ENCODE assay signal across 8 mouse cellular contexts in the genomic region with DNA sequence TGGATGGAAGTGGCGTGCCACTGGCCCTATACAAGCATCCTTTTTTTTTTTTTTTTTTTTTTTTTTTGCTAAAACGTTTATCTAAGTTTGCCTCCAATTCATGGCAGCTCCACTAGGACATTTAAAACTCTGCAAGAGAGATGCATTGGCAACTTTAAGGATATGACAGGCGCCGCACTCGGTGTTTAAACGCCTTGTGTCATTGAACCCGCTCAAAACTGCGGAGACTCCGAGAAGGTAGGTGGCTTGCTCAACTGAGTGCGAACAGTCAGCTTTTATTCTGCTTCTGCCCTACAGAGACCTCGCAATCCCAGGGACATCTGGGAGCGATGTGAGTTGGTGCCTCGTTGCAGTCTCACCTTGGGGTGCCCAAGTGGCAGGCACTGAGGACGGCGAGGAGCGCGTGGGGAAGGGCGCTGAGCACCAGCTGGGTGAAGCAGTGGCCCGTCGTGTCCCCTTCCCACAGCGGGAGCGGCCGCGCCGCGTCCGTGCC. TPM values are rescaled to one million over a fixed set of nuclear protein-coding genes. Genes with fewer than 3 reads are reported as not detected.
A peak's percentile ranks its signal among the peaks of the same experiment; 100 is the strongest.
DNase-seq lines count a peak whose midpoint lies in the region; ATAC-seq and TF ChIP-seq lines count a peak whose summit lies in the region.

No protein-coding gene starts in this region.

- H3K4me2 ChIP-seq in liver, embryonic 11.5 days, result peak overlapping the region; percentile 93

- 9% methylated on average over 27 of the region's 27 CpGs for WGBS in thymus, adult 2 months
- 4% methylated on average over 27 of the region's 27 CpGs for WGBS in liver, embryonic 11.5 days

- H3K9me3 ChIP-seq in liver, embryonic 11.5 days (ENCODE audit: control insufficient read depth, low read length), result no peaks in the 10 kb centered on the region

- TF ChIP-seq POLR2A in thymus, adult 2 months (IDR thresholded peaks at IDR 0.05; ENCODE audit: control insufficient read depth, extremely low read depth, insufficient read depth, low read length, poor library complexity), result no peak

- 0 out of 2 replicates have a peak, but pooled peaks cover 2% of the 10 kb centered on the region for H3K4me1 ChIP-seq in thymus, adult 2 months (replicated peaks; ENCODE audit: control insufficient read depth, insufficient read depth, low read length)
- H3K4me1 ChIP-seq in liver, embryonic 11.5 days (replicated peaks; ENCODE audit: control insufficient read depth, insufficient read depth, low read length), result 0 out of 2 replicates have a peak, but pooled peaks cover 4% of the 10 kb centered on the region

- peak overlapping the region; percentile 95 for H3K27ac ChIP-seq in gastrocnemius, adult 2 months
- peak overlapping the region; percentile 54 for H3K27ac ChIP-seq in thymus, adult 2 months (ENCODE audit: control insufficient read depth, insufficient read depth, low read length)
- H3K27ac ChIP-seq in liver, embryonic 11.5 days (ENCODE audit: low read depth, low read length), result peak overlapping the region; percentile 97

- peak overlapping the region; percentile 72 for H3K4me3 ChIP-seq in gastrocnemius, adult 2 months
- peak overlapping the region; percentile 83 for H3K4me3 ChIP-seq in thymus, adult 2 months (ENCODE audit: control insufficient read depth, insufficient read depth, low read length)
- peak overlapping the region; percentile 78 for H3K4me3 ChIP-seq in liver, embryonic 11.5 days (ENCODE audit: low read depth, low read length)

- H3K36me3 ChIP-seq in thymus, adult 2 months (ENCODE audit: control insufficient read depth, insufficient read depth, low read length), result no peaks in the 10 kb centered on the region
- H3K36me3 ChIP-seq in liver, embryonic 11.5 days (ENCODE audit: control insufficient read depth, insufficient read depth, low read length), result no peaks in the 10 kb centered on the region

- no peak for TF ChIP-seq CTCF in gastrocnemius, adult 2 months (IDR thresholded peaks at IDR 0.05)
- TF ChIP-seq CTCF in thymus, adult 2 months (IDR thresholded peaks at IDR 0.05; ENCODE audit: borderline replicate concordance, control insufficient read depth, extremely low read depth, insufficient read depth, low read length, poor library complexity), result no peak

- H3K9ac ChIP-seq in liver, embryonic 11.5 days (ENCODE audit: low read depth, low read length), result peak overlapping the region; percentile 87

- DNase-seq in gastrocnemius, adult 2 months, result no peak
- DNase-seq in gastrocnemius, postnatal 36 days, result no peak
- no peak for DNase-seq in thymus, adult 2 months
- DNase-seq in thymus, postnatal 10 days (ENCODE audit: low spot score in 2 of 2), result no peak
- no peak for DNase-seq in liver, embryonic 11.5 days (ENCODE audit: low spot score)
- DNase-seq in adrenal gland, adult 2 months, result no peak
- DNase-seq in ovary, postnatal 10 days (ENCODE audit: low spot score), result no peak
- no peak for DNase-seq in gastrocnemius, postnatal 25 days

- intact Hi-C loops in gastrocnemius, adult 2 months (cut with DNase I), result no loop called here
- intact Hi-C loops in gastrocnemius, postnatal 36 days (cut with DNase I), result loop anchor here (5.0 kb wide), 1 partner anchor 60 kb away; no protein-coding TSS in a partner anchor

- no peaks in the 10 kb centered on the region for H3K27me3 ChIP-seq in thymus, adult 2 months (ENCODE audit: control insufficient read depth, insufficient read depth, low read length)
- no peaks in the 10 kb centered on the region for H3K27me3 ChIP-seq in liver, embryonic 11.5 days (replicated peaks; ENCODE audit: control insufficient read depth, insufficient read depth, low read length)

- no peak for ATAC-seq in liver, embryonic 11.5 days (replicated peaks; ENCODE audit: low FRiP score)

RNA-seq across cellular contexts. Expression of a gene that starts 0.7 kb away (rescaled TPM):
- total RNA-seq in gastrocnemius, adult 2 months (2021), result 1 to 10 TPM; 2.4 to 2.9 TPM
- total RNA-seq in gastrocnemius, postnatal 36 days (2021), result 1 to 10 TPM; 2.2 to 2.5 TPM
- polyA plus RNA-seq in thymus, adult 2 months (2012; rRNA removed), result 31.8 and 33.4 TPM in 2 replicates
- polyA plus RNA-seq in liver, embryonic 11.5 days (2014; fragmentation: Nextera tagmentation; extraction: Ambion mirVana), result 3.9 and 4.4 TPM in 2 replicates
- 1 to 10 TPM; 7.3 to 7.4 TPM for total RNA-seq in adrenal gland, adult 2 months (2021)
- 35.4 and 36.4 TPM in 2 replicates for polyA plus RNA-seq in adrenal gland, adult 2 months (2012; rRNA removed)
- total RNA-seq in gastrocnemius, postnatal 25 days (2021), result 1 to 10 TPM; 2.7 to 2.8 TPM

RNA-seq across cellular contexts. Expression of a gene that starts 30.2 kb away (rescaled TPM):
- total RNA-seq in gastrocnemius, adult 2 months (2021), result not detected
- under 1 TPM in 1 of 2 experiments, not detected in 1; 0.49 TPM for total RNA-seq in gastrocnemius, postnatal 36 days (2021)
- 8.5 and 11.3 TPM in 2 replicates for polyA plus RNA-seq in thymus, adult 2 months (2012; rRNA removed)
- polyA plus RNA-seq in liver, embryonic 11.5 days (2014; fragmentation: Nextera tagmentation; extraction: Ambion mirVana), result 0.11 and 0.23 TPM in 2 replicates
- under 1 TPM in 1 of 2 experiments, not detected in 1; 0.29 TPM for total RNA-seq in adrenal gland, adult 2 months (2021)
- polyA plus RNA-seq in adrenal gland, adult 2 months (2012; rRNA removed), result 0.22 and 0.62 TPM in 2 replicates
- under 1 TPM in 1 of 2 experiments, not detected in 1; 0.21 TPM for total RNA-seq in gastrocnemius, postnatal 25 days (2021)

RNA-seq across cellular contexts. Expression of a gene that starts 44.6 kb away (rescaled TPM):
- total RNA-seq in gastrocnemius, adult 2 months (2021), result 10 to 100 TPM; 37.2 to 43.8 TPM
- total RNA-seq in gastrocnemius, postnatal 36 days (2021), result 10 to 100 TPM; 35.4 to 43.6 TPM
- polyA plus RNA-seq in thymus, adult 2 months (2012; rRNA removed), result 98.7 and 106 TPM in 2 replicates
- 26.4 and 29.3 TPM in 2 replicates for polyA plus RNA-seq in liver, embryonic 11.5 days (2014; fragmentation: Nextera tagmentation; extraction: Ambion mirVana)
- total RNA-seq in adrenal gland, adult 2 months (2021), result 10 to 100 TPM; 44.8 to 51.4 TPM
- polyA plus RNA-seq in adrenal gland, adult 2 months (2012; rRNA removed), result 85.3 and 98.6 TPM in 2 replicates
- total RNA-seq in gastrocnemius, postnatal 25 days (2021), result 10 to 100 TPM; 31.7 to 39.1 TPM

RNA-seq across cellular contexts. Expression of a gene that starts 56.1 kb away (rescaled TPM):
- 10 to 100 TPM; 14.1 to 17.4 TPM for total RNA-seq in gastrocnemius, adult 2 months (2021)
- total RNA-seq in gastrocnemius, postnatal 36 days (2021), result 10 to 100 TPM; 10.2 to 11.6 TPM
- 18.3 and 20.7 TPM in 2 replicates for polyA plus RNA-seq in thymus, adult 2 months (2012; rRNA removed)
- 5.7 and 6.3 TPM in 2 replicates for polyA plus RNA-seq in liver, embryonic 11.5 days (2014; fragmentation: Nextera tagmentation; extraction: Ambion mirVana)
- total RNA-seq in adrenal gland, adult 2 months (2021), result 10 to 100 TPM; 22.0 to 28.5 TPM
- 9.3 TPM in 2 replicates for polyA plus RNA-seq in adrenal gland, adult 2 months (2012; rRNA removed)
- total RNA-seq in gastrocnemius, postnatal 25 days (2021), result 10 to 100 TPM; 11.4 to 12.6 TPM
